Mouse (Mus musculus) CH12.LX (cell line): ENCODE data around the gene Snrpd3. TPM values are rescaled to one million over a fixed set of nuclear protein-coding genes. Genes with fewer than 3 reads are reported as not detected.
"Not testable (repeated sequence)": the region's sequence is repeated elsewhere in the genome, so short reads cannot be mapped to it uniquely, and the experiment has no call there.

ENCODE experiments used
- DNase-seq: peaks from one replicate; pipeline ENCODE4 v3.0.0-alpha.2; 2013; ENCODE audit errors: extremely low read depth
- H3K27ac ChIP-seq: 2 replicates; pipeline ENCODE4 v1.5.1; 2012; ENCODE audit warnings: low read depth, mild to moderate bottlenecking, control low read depth, moderate library complexity; ENCODE audit not compliant: insufficient read depth
- H3K27me3 ChIP-seq: replicated peaks from 2 replicates; pipeline ENCODE3; 2012; ENCODE audit warnings: inconsistent platforms
- H3K36me3 ChIP-seq, 2 experiments: replicated peaks in 1 of 2; 2 replicates each; pipeline versions ENCODE3 to v1.6.1; 2012; ENCODE audit warnings: inconsistent platforms in 1 of 2, low read length in 1 of 2, mild to moderate bottlenecking in 1 of 2, mixed read lengths in 1 of 2, moderate library complexity in 1 of 2; ENCODE audit not compliant: control insufficient read depth in 1 of 2, insufficient read depth in 1 of 2
- H3K4me1 ChIP-seq, 2 experiments: 2 replicates each; pipeline ENCODE4 v1.6.1; 2012; ENCODE audit warnings: inconsistent platforms in 1 of 2, moderate library complexity in 1 of 2; ENCODE audit not compliant: insufficient read depth in 2 of 2, control insufficient read depth in 1 of 2
- H3K4me2 ChIP-seq: 2 replicates; pipeline ENCODE4 v1.6.1; 2012; ENCODE audit warnings: low read depth, mild to moderate bottlenecking, control low read depth; ENCODE audit not compliant: poor library complexity, insufficient read depth, severe bottlenecking
- H3K4me3 ChIP-seq, 3 experiments: fragments of 150-350 bp in 1 of 3; sonication (generic) in 1 of 3; replicated peaks in 1 of 3; 2 replicates each; pipeline versions ENCODE3 to v1.5.1; 2011 to 2012; ENCODE audit warnings: low read depth in 2 of 3, low read length in 2 of 3, mild to moderate bottlenecking in 2 of 3, moderate library complexity in 2 of 3, control low read depth in 1 of 3, improper control_type of control experiment in 1 of 3, inconsistent platforms in 1 of 3, mixed read lengths in 1 of 3; ENCODE audit not compliant: poor library complexity in 1 of 3
- H3K79me2 ChIP-seq: replicated peaks from 2 replicates; pipeline ENCODE4 v1.6.1; 2012; ENCODE audit warnings: mild to moderate bottlenecking, moderate library complexity; ENCODE audit not compliant: control insufficient read depth, poor library complexity, insufficient read depth, severe bottlenecking; ENCODE audit errors: extremely low read depth
- H3K9ac ChIP-seq: 2 replicates; pipeline ENCODE4 v1.6.1; 2012; ENCODE audit warnings: low read depth, mild to moderate bottlenecking, control low read depth, moderate library complexity; ENCODE audit not compliant: insufficient read depth
- H3K9me3 ChIP-seq: replicated peaks from 2 replicates; pipeline ENCODE3; 2012; ENCODE audit warnings: low read length, inconsistent platforms, mixed read lengths
- BHLHE40 ChIP-seq: IDR thresholded peaks from 2 replicates; pipeline ENCODE4 v1.6.1; 2011; ENCODE audit warnings: mild to moderate bottlenecking, low read depth, low read length, improper control_type of control experiment
- E2F4 ChIP-seq: IDR thresholded peaks from 2 replicates; pipeline ENCODE4 v1.6.1; 2011; ENCODE audit warnings: low read depth, low read length, improper control_type of control experiment; ENCODE audit not compliant: insufficient replicate concordance
- EP300 ChIP-seq: IDR thresholded peaks from 2 replicates; pipeline ENCODE4 v1.6.1; 2011; ENCODE audit warnings: low read length, improper control_type of control experiment
- ETS1 ChIP-seq: conservative IDR thresholded peaks from 2 replicates; pipeline ENCODE4 v1.6.1; 2012; ENCODE audit warnings: low read depth, mild to moderate bottlenecking, inconsistent platforms, low read length, improper control_type of control experiment, moderate library complexity
- HCFC1 ChIP-seq: IDR thresholded peaks from 2 replicates; pipeline ENCODE4 v1.6.1; 2012; ENCODE audit warnings: low read depth, mild to moderate bottlenecking, inconsistent platforms, low read length, improper control_type of control experiment
- MXI1 ChIP-seq: IDR thresholded peaks from 2 replicates; pipeline ENCODE4 v1.6.1; 2011; ENCODE audit warnings: mild to moderate bottlenecking, low read depth, low read length, improper control_type of control experiment
- MYC ChIP-seq: IDR thresholded peaks from 2 replicates; pipeline ENCODE4 v1.6.1; 2011; ENCODE audit warnings: low read depth, mild to moderate bottlenecking, improper control_type of control experiment, low read length
- NELFE ChIP-seq: IDR thresholded peaks from 2 replicates; pipeline ENCODE4 v1.6.1; 2011; ENCODE audit warnings: low read depth, low read length, improper control_type of control experiment
- PAX5 ChIP-seq: IDR thresholded peaks from 2 replicates; pipeline ENCODE4 v1.6.1; 2012; ENCODE audit warnings: low read length, inconsistent platforms, mixed read lengths
- POLR2A ChIP-seq: IDR thresholded peaks from 2 replicates; pipeline ENCODE4 v1.6.1; 2011; ENCODE audit warnings: low read depth, mild to moderate bottlenecking, improper control_type of control experiment, low read length
- RCOR1 ChIP-seq: conservative IDR thresholded peaks from 2 replicates; pipeline ENCODE4 v1.6.1; 2012; ENCODE audit warnings: low read depth, mild to moderate bottlenecking, inconsistent platforms, low read length, improper control_type of control experiment
- TBP ChIP-seq: conservative IDR thresholded peaks from 2 replicates; pipeline ENCODE4 v1.6.1; 2011; ENCODE audit warnings: low read depth, low read length, improper control_type of control experiment
- USF1 ChIP-seq: IDR thresholded peaks from 2 replicates; pipeline ENCODE4 v1.6.1; 2014; ENCODE audit warnings: low read depth, mild to moderate bottlenecking, inconsistent platforms, low read length, improper control_type of control experiment
- ZKSCAN1 ChIP-seq: IDR thresholded peaks from 2 replicates; pipeline ENCODE4 v1.6.1; 2012; ENCODE audit warnings: low read depth, inconsistent platforms, low read length, improper control_type of control experiment, borderline replicate concordance
- ZNF384 ChIP-seq: IDR thresholded peaks from 2 replicates; pipeline ENCODE4 v1.6.1; 2012; ENCODE audit warnings: low read depth, low read length, improper control_type of control experiment, inconsistent platforms
- dilution Hi-C: fragments of 300-500 bp; cut with MboI; formaldehyde crosslinking; loops from 2 replicates; pipeline ENCODE4 v1.14.3; 2020; ENCODE audit warnings: low sequenced_read_pairs; ENCODE audit not compliant: extremely low pct_unique_long_range_greater_than_20kb, extremely low pct_ligation_motif_present
- in situ Hi-C: fragments of 300-500 bp; cut with MboI; formaldehyde crosslinking; loops from 3 replicates; pipeline ENCODE4 v1.14.3; 2019; ENCODE audit warnings: low sequenced_read_pairs, low pct_ligation_motif_present, low pct_unique_long_range_greater_than_20kb, mixed read lengths
- polyA plus RNA-seq: library from polyadenylated mRNA; unstranded; fragments of >175 nt; gene quantifications from 2 replicates; pipeline ENCODE4 v1.2.1, GENCODE M21; 2012; ENCODE audit warnings: low read depth; ENCODE audit not compliant: insufficient read length
- total RNA-seq, 2 experiments: library from RNA; depleted of rRNA; stranded (reverse); fragments of 300-350 nt in 1 of 2; fragments of >200 nt in 1 of 2; gene quantifications; 2 replicates each; pipeline ENCODE4 v1.2.3; 2012 to 2014

Gene Snrpd3
- total and polyA plus RNA-seq, 3 experiments: 57.8 to 554 (median 101) TPM

GRCm38 (mm10) chr10:75520581-75520980, 3.2 kb downstream of the Snrpd3 start:
- H3K79me2 ChIP-seq: peaks cover 73% of the 10 kb centered on the region
- no peak overlapping the region for H3K9ac ChIP-seq
- in situ Hi-C loops (no loop called here), dilution Hi-C loops (no loop called here)
- H3K4me1 ChIP-seq: peaks cover 16 to 50% of the 10 kb centered on the region in 2 experiments
- peaks cover 36 to 64% of the 10 kb centered on the region in 2 experiments for H3K36me3 ChIP-seq
- TF ChIP-seq NELFE (no peak), ZKSCAN1 (no peak), ETS1 (no peak), MXI1 (no peak), ZNF384 (no peak), HCFC1 (no peak), MYC (no peak), POLR2A (no peak), BHLHE40 (no peak)
- DNase-seq: no peak
- H3K4me3 ChIP-seq: no peak overlapping the region
- no peaks in the 10 kb centered on the region for H3K9me3 ChIP-seq
- no peaks in the 10 kb centered on the region for H3K27me3 ChIP-seq
- H3K4me2 ChIP-seq: no peak overlapping the region
- H3K27ac ChIP-seq: no peak overlapping the region

- peaks cover 39 to 73% of the 10 kb centered on the region in 2 experiments for H3K36me3 ChIP-seq
- no peak overlapping the region for H3K4me3 ChIP-seq
- H3K4me1 ChIP-seq: peaks cover 9 to 46% of the 10 kb centered on the region in 2 experiments
- dilution Hi-C loops (no loop called here), in situ Hi-C loops (no loop called here)
- H3K9ac ChIP-seq: no peak overlapping the region
- no peak for DNase-seq
- H3K9me3 ChIP-seq: no peaks in the 10 kb centered on the region
- peaks cover 81% of the 10 kb centered on the region for H3K79me2 ChIP-seq
- no peaks in the 10 kb centered on the region for H3K27me3 ChIP-seq
- no peak for TF ChIP-seq E2F4
- no peak for TF ChIP-seq EP300
- no peak for TF ChIP-seq PAX5
- TF ChIP-seq RCOR1: no peak
- no peak for TF ChIP-seq TBP
- TF ChIP-seq USF1: no peak
- TF ChIP-seq MXI1: no peak
- TF ChIP-seq, all 38 proteins: peak for 0
- H3K27ac ChIP-seq: no peak overlapping the region
- H3K4me2 ChIP-seq: no peak overlapping the region
These were observed 4.3 kb downstream of the Snrpd3 start for GRCm38 (mm10) chr10:75521643-75522042.

- dilution Hi-C loops, H3K27ac ChIP-seq, DNase-seq, H3K4me2 ChIP-seq, in situ Hi-C loops, H3K9ac ChIP-seq, H3K27me3 ChIP-seq, H3K9me3 ChIP-seq, H3K4me3 ChIP-seq: not testable (repeated sequence)
- peaks cover 40 to 86% of the 10 kb centered on the region in 2 experiments for H3K36me3 ChIP-seq
- H3K79me2 ChIP-seq: peaks cover 82% of the 10 kb centered on the region
- peaks cover 13 to 46% of the 10 kb centered on the region in 2 experiments for H3K4me1 ChIP-seq
These were observed 8.1 kb downstream of the Snrpd3 start for GRCm38 (mm10) chr10:75525450-75525849.
